In genomic region chr2:127307179-127307578, GRCm38 (mm10) we compare ENCODE assay signal across 18 mouse cellular contexts. TPM values are rescaled to one million over a fixed set of nuclear protein-coding genes. Genes with fewer than 3 reads are reported as not detected.
"Had no signal": no experiment of that assay in that cellular context is flagged by ENCODE, and none has a peak within 500 bp of the region (broad histone marks: within the 10 kb centered on the region; RNA-seq: fewer than 3 reads in every experiment).

No protein-coding gene starts in this region.

- H3K4me3 ChIP-seq: liver, embryonic 15.5 days; megakaryocyte, embryonic 14.5 days; midbrain, embryonic 15.5 days; neural tube, embryonic 13.5 days; stomach, embryonic 15.5 days had no signal

- H3K27ac ChIP-seq: kidney, postnatal 0 days; liver, embryonic 15.5 days; midbrain, embryonic 15.5 days; neural tube, embryonic 13.5 days; stomach, embryonic 15.5 days had no signal

- DNase-seq: kidney, adult 9 months; kidney, postnatal 36 days; layer of hippocampus, adult 9-11 months; layer of hippocampus, postnatal 36 days; lung, adult 2 months; lung, postnatal 36 days; retina, postnatal 1 day; thymus, postnatal 36 days had no signal

RNA-seq across cellular contexts. Expression of gene Astl, which starts 31.3 kb away (rescaled TPM):
- total RNA-seq: layer of hippocampus, adult 18-20 months; layer of hippocampus, postnatal 36 days; left cerebral cortex, adult 8-10 months; left cerebral cortex, postnatal 36 days had no signal

RNA-seq across cellular contexts. Expression of gene Adra2b, which starts 55.8 kb away (rescaled TPM):
- total RNA-seq: monocyte, adult 5-6 weeks had no signal
